Mouse (Mus musculus) intestine, embryonic 16.5 days (tissue): ENCODE data around the gene Snrnp48. TPM values are rescaled to one million over a fixed set of nuclear protein-coding genes. Genes with fewer than 3 reads are reported as not detected.

ENCODE experiments used
- ATAC-seq: fragments of 200-750 bp; cut with Nextera tagmentation; 2 replicates; pipeline ENCODE4 v1.8.0; 2017; ENCODE audit warnings: moderate TSS enrichment, moderate library complexity
- H3K27ac ChIP-seq: fragments of 300-500 bp; sonication (generic); 2 replicates; pipeline ENCODE4 v1.5.1; 2014; ENCODE audit warnings: mild to moderate bottlenecking, low read length
- H3K27me3 ChIP-seq: fragments of 300-500 bp; sonication (generic); replicated peaks from 2 replicates; pipeline ENCODE4 v1.6.1; 2014; ENCODE audit warnings: low read length, control low read depth, mixed read lengths; ENCODE audit not compliant: control insufficient read depth, insufficient read depth
- H3K36me3 ChIP-seq: fragments of 300-500 bp; sonication (generic); 2 replicates; pipeline ENCODE4 v1.6.1; 2014; ENCODE audit warnings: low read length, control low read depth; ENCODE audit not compliant: control insufficient read depth, insufficient read depth
- H3K4me1 ChIP-seq: fragments of 300-500 bp; sonication (generic); 2 replicates; pipeline ENCODE4 v1.6.1; 2014; ENCODE audit warnings: low read length, control low read depth, mixed read lengths; ENCODE audit not compliant: control insufficient read depth, insufficient read depth
- H3K4me2 ChIP-seq: fragments of 300-500 bp; sonication (generic); 2 replicates; pipeline ENCODE4 v1.6.1; 2014; ENCODE audit warnings: low read depth, low read length, control low read depth
- H3K4me3 ChIP-seq: fragments of 300-500 bp; sonication (generic); 2 replicates; pipeline ENCODE4 v1.5.1; 2014; ENCODE audit warnings: mild to moderate bottlenecking, low read length
- H3K9ac ChIP-seq: fragments of 300-500 bp; sonication (generic); 2 replicates; pipeline ENCODE4 v1.6.1; 2014; ENCODE audit warnings: low read depth, low read length
- H3K9me3 ChIP-seq: fragments of 300-500 bp; sonication (generic); 2 replicates; pipeline ENCODE4 v1.6.1; 2016; ENCODE audit warnings: low read length, control low read depth; ENCODE audit not compliant: control insufficient read depth
- WGBS: fragments of 180-500 bp; shearing (Covaris S2); extraction: QIAGEN DNeasy Blood & Tissue Kit; methylation state at CpG from one replicate; pipeline ENCODE4 v1.1.7; 2014; 5-methylcytosine and 5-hydroxymethylcytosine counted together
- polyA plus RNA-seq: library from polyadenylated mRNA; unstranded; fragments of >200 nt; fragmentation: Nextera tagmentation; extraction: Ambion mirVana; gene quantifications from 2 replicates; pipeline ENCODE4 v1.2.1, GENCODE M21; 2015

Snrnp48 gene
- polyA plus RNA-seq, 1 experiment from 2014 or later, result 30.9 TPM

DNA sequence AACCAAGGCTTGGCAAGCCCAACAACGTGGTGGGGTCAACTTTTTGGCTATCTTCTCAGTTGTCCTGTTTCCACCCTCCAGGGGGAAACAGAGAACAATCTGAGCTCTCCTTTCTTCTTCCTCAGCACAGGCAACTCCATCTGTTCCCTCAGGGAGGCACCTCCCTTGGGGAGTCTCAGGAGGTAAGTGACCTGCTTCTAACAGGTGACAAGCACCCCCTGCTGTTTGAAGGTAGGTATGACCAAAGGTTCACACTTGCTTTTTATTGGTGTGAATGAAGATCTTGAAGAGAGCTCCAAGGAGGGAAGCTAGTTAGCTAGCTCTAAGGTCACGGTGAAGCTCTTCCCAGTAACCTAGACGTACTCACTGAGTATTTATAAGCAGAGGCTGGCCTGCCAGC, 30.6 kb downstream of the Snrnp48 start:
- 76% methylated on average over 3 of the region's 3 CpGs for WGBS
- no peaks in the 10 kb centered on the region for H3K9me3 ChIP-seq
- H3K9ac ChIP-seq, result no peak overlapping the region
- no peaks in the 10 kb centered on the region for H3K36me3 ChIP-seq
- no peak overlapping the region for H3K4me2 ChIP-seq
- H3K4me1 ChIP-seq, result no peaks in the 10 kb centered on the region
- ATAC-seq, result no peak
- no peaks in the 10 kb centered on the region for H3K27me3 ChIP-seq
- H3K27ac ChIP-seq, result no peak overlapping the region
- no peak overlapping the region for H3K4me3 ChIP-seq

DNA sequence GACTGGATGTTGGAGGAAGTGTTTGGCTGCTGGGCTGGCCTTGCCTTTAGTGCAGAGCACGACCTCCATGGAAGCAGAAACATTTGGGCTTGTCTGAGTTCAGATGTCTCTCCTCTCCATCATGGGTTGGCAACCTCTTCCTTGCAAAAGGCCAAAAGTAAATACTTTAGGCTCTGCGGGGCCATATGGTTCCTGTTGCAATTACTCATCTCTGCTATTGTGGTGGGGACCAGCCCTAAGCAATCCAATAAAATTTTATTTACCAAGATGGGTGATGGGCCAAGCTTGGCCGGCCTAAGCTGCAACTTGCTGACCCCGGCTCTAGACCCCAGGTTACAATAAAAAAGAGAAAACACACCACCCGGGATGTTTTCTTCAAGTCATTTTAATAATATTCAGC, 43.4 kb downstream of the Snrnp48 start:
- Histone ChIP-seq H3K4me3 (no peak overlapping the region), H3K27me3 (no peaks in the 10 kb centered on the region), H3K9me3 (no peaks in the 10 kb centered on the region), H3K4me2 (no peak overlapping the region), H3K27ac (no peak overlapping the region), H3K36me3 (no peaks in the 10 kb centered on the region), H3K4me1 (no peaks in the 10 kb centered on the region), H3K9ac (no peak overlapping the region)
- WGBS, result 47% methylated on average over 5 of the region's 5 CpGs
- peak; percentile 36; the same call in 1 of the 2 replicates for ATAC-seq

DNA sequence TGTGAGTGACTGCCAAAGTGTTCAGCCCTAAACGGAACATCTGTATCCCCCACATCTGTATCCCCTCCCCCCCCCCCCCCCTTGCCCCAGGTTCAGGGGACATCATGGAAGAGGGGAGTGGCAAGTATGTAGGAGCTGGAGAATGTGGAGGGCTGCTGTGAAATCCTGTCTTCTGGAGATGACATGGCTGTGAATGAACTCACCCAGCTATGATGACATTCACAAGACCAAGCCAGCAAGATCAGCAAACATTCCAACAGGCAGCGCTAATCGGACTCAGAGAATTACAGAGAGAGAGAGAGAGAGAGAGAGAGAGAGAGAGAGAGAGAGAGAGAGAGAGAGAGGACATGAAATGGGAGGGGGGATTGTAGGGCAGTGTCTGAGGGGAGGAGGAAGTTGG, 46.5 kb downstream of the Snrnp48 start:
- Histone ChIP-seq H3K4me1 (0 out of 2 replicates have a peak, but pooled peaks cover 2% of the 10 kb centered on the region), H3K36me3 (no peaks in the 10 kb centered on the region), H3K27me3 (no peaks in the 10 kb centered on the region), H3K4me2 (no peak overlapping the region), H3K4me3 (no peak overlapping the region), H3K9me3 (no peaks in the 10 kb centered on the region), H3K9ac (no peak overlapping the region), H3K27ac (no peak overlapping the region)
- ATAC-seq, result no peak
- WGBS, result 43% methylated on average over 3 of the region's 3 CpGs

GRCm38 (mm10) chr13:38253696-38254095, 49.0 kb downstream of the Snrnp48 start:
- no peak overlapping the region for H3K4me2 ChIP-seq

GRCm38 (mm10) chr13:38258901-38259300, 54.2 kb downstream of the Snrnp48 start:
- no peaks in the 10 kb centered on the region for H3K27me3 ChIP-seq
- 51% methylated on average over 2 of the region's 2 CpGs for WGBS
- H3K4me2 ChIP-seq, result no peak overlapping the region
- no peak overlapping the region for H3K27ac ChIP-seq
- no peak overlapping the region for H3K4me3 ChIP-seq
- H3K9ac ChIP-seq, result no peak overlapping the region
- H3K36me3 ChIP-seq, result no peaks in the 10 kb centered on the region
- 0 out of 2 replicates have a peak, but pooled peaks cover 6% of the 10 kb centered on the region for H3K4me1 ChIP-seq
- ATAC-seq, result no peak
- no peaks in the 10 kb centered on the region for H3K9me3 ChIP-seq

More at GRCm38 (mm10) chr13:38253696-38254095, 49.0 kb downstream of the Snrnp48 start:
- peak; percentile 52 for ATAC-seq
- no peak overlapping the region for H3K9ac ChIP-seq
- H3K4me1 ChIP-seq, result 0 out of 2 replicates have a peak, but pooled peaks cover 2% of the 10 kb centered on the region
- 66% methylated on average over 9 of the region's 9 CpGs for WGBS
- H3K27me3 ChIP-seq, result no peaks in the 10 kb centered on the region
- H3K4me3 ChIP-seq, result no peak overlapping the region
- no peaks in the 10 kb centered on the region for H3K36me3 ChIP-seq
- H3K9me3 ChIP-seq, result no peaks in the 10 kb centered on the region
- H3K27ac ChIP-seq, result peak overlapping the region; percentile 1; the same call in 1 of the 2 replicates

DNA sequence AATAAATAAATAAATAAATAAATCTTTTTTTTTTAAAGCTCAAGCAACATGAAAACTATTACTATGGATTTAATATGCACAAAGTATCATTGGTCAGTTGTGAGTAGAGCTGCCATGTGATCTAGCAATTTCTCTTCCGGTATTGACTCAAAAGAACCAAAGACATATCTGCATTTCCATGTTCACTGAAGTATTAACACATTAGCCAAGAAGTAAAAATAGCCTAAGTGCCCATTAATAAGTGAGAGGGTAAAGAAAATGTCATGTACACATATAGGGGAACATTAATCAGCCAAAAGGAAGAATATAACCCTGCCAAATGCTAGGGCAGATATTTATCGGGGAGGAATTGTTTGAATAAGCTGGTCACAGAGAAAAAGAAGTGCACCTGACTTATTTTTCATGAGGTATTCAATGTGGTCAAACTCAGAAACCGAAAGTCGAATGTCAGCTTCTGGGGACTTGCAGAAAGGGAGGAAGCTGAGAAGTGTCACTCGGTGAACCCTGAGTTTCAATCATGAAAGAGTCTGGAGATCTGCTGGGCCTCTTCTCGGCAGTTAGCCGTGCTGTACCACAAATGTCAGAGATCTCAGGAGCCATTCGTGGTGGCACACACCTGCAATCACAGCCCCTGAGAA, 64.4 kb downstream of the Snrnp48 start:
- 85% methylated on average over 8 of the region's 8 CpGs for WGBS

GRCm38 (mm10) chr13:38272624-38273023, 67.9 kb downstream of the Snrnp48 start:
- Histone ChIP-seq H3K4me2 (no peak overlapping the region), H3K4me1 (no peaks in the 10 kb centered on the region), H3K27me3 (no peaks in the 10 kb centered on the region), H3K36me3 (no peaks in the 10 kb centered on the region), H3K4me3 (no peak overlapping the region), H3K27ac (no peak overlapping the region), H3K9me3 (no peaks in the 10 kb centered on the region), H3K9ac (no peak overlapping the region)
- WGBS, result 65% methylated on average over 3 of the region's 3 CpGs
- no peak for ATAC-seq

More for the DNA sequence above, 64.4 kb downstream of the Snrnp48 start:
- Histone ChIP-seq H3K27me3 (no peaks in the 10 kb centered on the region), H3K4me1 (no peaks in the 10 kb centered on the region), H3K4me3 (no peak overlapping the region), H3K9me3 (no peaks in the 10 kb centered on the region; the same call in 1 of the 2 replicates), H3K4me2 (no peak overlapping the region), H3K36me3 (no peaks in the 10 kb centered on the region), H3K27ac (no peak overlapping the region), H3K9ac (no peak overlapping the region)
- no peak for ATAC-seq

Other genes with a start within 250 kb of the Snrnp48 start
- gene Ssr1, start 210.7 kb upstream of the Snrnp48 start, polyA plus RNA-seq, result 126 and 129 TPM in 2 replicates
- gene Riok1, start 167.9 kb upstream of the Snrnp48 start, polyA plus RNA-seq, result 33.3 and 37.7 TPM in 2 replicates
- 0.89 and 0.93 TPM in 2 replicates for gene Cage1, start 167.9 kb upstream of the Snrnp48 start, polyA plus RNA-seq
- gene Dsp, start 53.6 kb upstream of the Snrnp48 start, polyA plus RNA-seq, result 8.4 TPM in 2 replicates
- 0.51 and 0.64 TPM in 2 replicates for gene Bmp6, start 140.2 kb downstream of the Snrnp48 start, polyA plus RNA-seq